Mouse (Mus musculus) kidney, postnatal 0 days (tissue): ENCODE measurements around the gene Usp30. TPM values are rescaled to one million over a fixed set of nuclear protein-coding genes. Genes with fewer than 3 reads are reported as not detected.

Source experiments
- ATAC-seq: fragments of 200-750 bp; cut with Nextera tagmentation; replicated peaks from 2 replicates; pipeline ENCODE4 v1.8.0; 2017; ENCODE audit warnings: low read depth, moderate number of reproducible peaks, moderate TSS enrichment, moderate library complexity; ENCODE audit not compliant: low FRiP score
- DNase-seq: peaks from one replicate; pipeline ENCODE4 v3.0.0-alpha.2; 2016; ENCODE audit warnings: low spot score
- H3K27ac ChIP-seq: fragments of 300-500 bp; sonication (generic); 2 replicates; pipeline ENCODE4 v1.5.1; 2014; ENCODE audit warnings: mild to moderate bottlenecking
- H3K27me3 ChIP-seq: fragments of 300-500 bp; sonication (generic); 2 replicates; pipeline ENCODE4 v1.6.1; 2014; ENCODE audit warnings: low read length, mixed read lengths; ENCODE audit not compliant: insufficient read depth
- H3K36me3 ChIP-seq: fragments of 300-500 bp; sonication (generic); 2 replicates; pipeline ENCODE4 v1.6.1; 2014; ENCODE audit warnings: low read length, mixed read lengths; ENCODE audit not compliant: insufficient read depth
- H3K4me1 ChIP-seq: fragments of 300-500 bp; sonication (generic); replicated peaks from 2 replicates; pipeline ENCODE4 v1.6.1; 2014; ENCODE audit warnings: antibody characterized with exemption, low read length, mixed read lengths; ENCODE audit not compliant: insufficient read depth
- H3K4me2 ChIP-seq: fragments of 300-500 bp; sonication (generic); 2 replicates; pipeline ENCODE4 v1.6.1; 2014; ENCODE audit warnings: mild to moderate bottlenecking, low read length, moderate library complexity, mixed read lengths
- H3K4me3 ChIP-seq: fragments of 300-500 bp; sonication (generic); replicated peaks from 2 replicates; pipeline ENCODE4 v1.5.1; 2014; ENCODE audit warnings: low read depth, low read length
- H3K9ac ChIP-seq: fragments of 300-500 bp; sonication (generic); 2 replicates; pipeline ENCODE4 v1.6.1; 2014; ENCODE audit warnings: low read depth, low read length
- H3K9me3 ChIP-seq: fragments of 300-500 bp; sonication (generic); replicated peaks from 2 replicates; pipeline ENCODE4 v1.6.1; 2016; ENCODE audit warnings: low read length, inconsistent platforms, mixed read lengths
- CTCF ChIP-seq: IDR thresholded peaks from 2 replicates; pipeline ENCODE4 v1.5.1; 2016; ENCODE audit warnings: antibody characterized with exemption, low read depth, mild to moderate bottlenecking, moderate library complexity
- WGBS: fragments of 180-500 bp; shearing (Covaris S2); extraction: QIAGEN DNeasy Blood & Tissue Kit; methylation state at CpG from one replicate; pipeline ENCODE4 v1.1.7; 2014; 5-methylcytosine and 5-hydroxymethylcytosine counted together
- polyA plus RNA-seq: library from polyadenylated mRNA; unstranded; fragments of >200 nt; fragmentation: Nextera tagmentation; extraction: Ambion mirVana; gene quantifications from 2 replicates; pipeline ENCODE4 v1.2.1, GENCODE M21; 2015

The Usp30 gene
- polyA plus RNA-seq, 1 experiment from 2014 or later, result 12.0 TPM

DNA sequence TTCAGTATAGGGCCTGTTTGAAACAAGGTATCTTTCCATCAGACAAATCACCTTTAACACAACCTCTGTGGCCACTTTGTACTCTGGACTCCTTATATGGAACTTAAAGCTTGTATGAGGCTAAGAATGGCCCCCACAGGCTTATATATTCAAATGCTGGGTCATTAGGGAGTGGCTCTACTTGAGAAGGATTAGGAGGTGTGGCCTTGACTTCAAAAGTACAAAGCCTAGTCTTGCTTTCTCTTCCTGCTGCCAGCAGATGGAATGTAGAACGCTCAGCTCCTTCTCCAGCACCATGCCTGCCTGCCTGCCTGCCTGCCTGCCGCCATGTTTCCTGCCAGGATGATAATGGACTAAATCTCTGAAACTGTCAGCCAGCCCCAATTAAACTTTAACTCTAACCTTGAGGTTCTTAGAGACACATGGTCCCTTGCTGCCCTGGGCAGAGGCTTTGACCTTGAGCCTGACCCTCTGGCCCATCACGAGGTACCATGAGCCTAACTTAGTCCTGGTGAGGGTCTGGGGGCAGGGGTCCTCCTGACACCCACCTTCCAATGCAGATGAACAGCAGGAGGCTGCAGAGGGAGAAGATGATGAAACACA lies 33.0 kb upstream of the Usp30 start:
- no peaks in the 10 kb centered on the region for H3K27me3 ChIP-seq
- no peak overlapping the region for H3K4me3 ChIP-seq
- DNase-seq (no peak), ATAC-seq (no peak)
- no peaks in the 10 kb centered on the region for H3K9me3 ChIP-seq
- H3K27ac ChIP-seq, result no peak overlapping the region
- TF ChIP-seq CTCF, result no peak
- no peaks in the 10 kb centered on the region for H3K4me1 ChIP-seq
- H3K36me3 ChIP-seq, result no peaks in the 10 kb centered on the region
- H3K9ac ChIP-seq, result no peak overlapping the region
- H3K4me2 ChIP-seq, result no peak overlapping the region
- 82% methylated on average over 3 of the region's 3 CpGs for WGBS

DNA sequence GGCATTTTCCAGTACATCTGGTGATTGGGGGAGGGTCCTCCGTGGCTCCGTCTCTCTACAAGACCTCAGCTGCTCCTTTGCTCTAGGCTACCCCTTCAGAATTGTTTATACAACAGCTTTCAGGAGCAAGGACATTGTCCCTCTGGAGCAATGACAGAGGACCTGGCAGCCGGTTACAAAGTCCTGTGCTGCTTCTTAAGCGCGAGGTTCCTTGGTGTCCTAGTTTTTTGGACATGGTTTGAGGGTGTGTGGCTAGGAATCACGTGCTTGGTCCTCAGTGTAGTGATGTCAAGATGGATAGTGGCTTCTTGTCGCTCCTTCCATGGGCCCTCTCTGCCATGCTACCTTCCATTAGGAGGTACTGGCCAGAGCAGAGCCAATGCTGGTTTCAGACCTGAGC lies 30.9 kb upstream of the Usp30 start:
- no peak for ATAC-seq
- H3K9ac ChIP-seq, result no peak overlapping the region
- H3K9me3 ChIP-seq, result no peaks in the 10 kb centered on the region
- no peak overlapping the region for H3K4me2 ChIP-seq
- no peaks in the 10 kb centered on the region for H3K27me3 ChIP-seq
- WGBS, result 75% methylated on average over 7 of the region's 7 CpGs
- no peak overlapping the region for H3K4me3 ChIP-seq
- no peak for DNase-seq
- no peak for TF ChIP-seq CTCF
- no peaks in the 10 kb centered on the region for H3K36me3 ChIP-seq
- no peaks in the 10 kb centered on the region for H3K4me1 ChIP-seq
- no peak overlapping the region for H3K27ac ChIP-seq

DNA sequence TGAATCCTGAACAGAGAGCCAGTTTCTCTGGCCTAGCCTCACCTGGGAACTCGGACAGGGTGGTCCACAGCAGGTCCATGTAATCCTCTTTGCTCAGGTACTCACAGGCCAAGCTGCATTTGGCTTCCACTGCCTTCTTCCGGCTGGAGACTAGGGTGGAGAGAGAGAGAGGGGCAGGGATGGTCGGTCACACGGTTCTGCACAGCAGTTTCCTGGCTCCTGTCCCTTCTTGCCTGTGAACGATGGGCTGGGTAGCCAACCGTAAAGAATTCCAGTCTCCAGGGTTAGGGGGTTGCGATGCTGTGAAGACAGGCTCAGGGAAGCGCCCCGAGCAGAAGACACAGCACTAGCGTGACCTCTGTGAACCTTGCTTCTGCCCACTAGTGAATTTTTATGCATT lies 30.1 kb upstream of the Usp30 start:
- DNase-seq (peak; percentile 66), ATAC-seq (peak; percentile 84)
- TF ChIP-seq CTCF, result no peak
- Histone ChIP-seq H3K27ac (no peak overlapping the region), H3K27me3 (no peaks in the 10 kb centered on the region), H3K4me2 (no peak overlapping the region), H3K9ac (no peak overlapping the region), H3K4me3 (no peak overlapping the region), H3K4me1 (no peaks in the 10 kb centered on the region), H3K36me3 (no peaks in the 10 kb centered on the region), H3K9me3 (no peaks in the 10 kb centered on the region)
- WGBS, result 28% methylated on average over 10 of the region's 10 CpGs

- Histone ChIP-seq H3K4me1 (no peaks in the 10 kb centered on the region), H3K27ac (no peak overlapping the region), H3K4me2 (no peak overlapping the region), H3K9ac (no peak overlapping the region), H3K9me3 (no peaks in the 10 kb centered on the region), H3K4me3 (no peak overlapping the region), H3K36me3 (no peaks in the 10 kb centered on the region), H3K27me3 (no peaks in the 10 kb centered on the region)
- DNase-seq, result no peak
- TF ChIP-seq CTCF, result no peak
- ATAC-seq, result no peak
- WGBS, result 29% methylated on average over 7 of the region's 8 CpGs
These were observed 24.8 kb upstream of the Usp30 start for GRCm38 (mm10) chr5:114040508-114040907.

DNA sequence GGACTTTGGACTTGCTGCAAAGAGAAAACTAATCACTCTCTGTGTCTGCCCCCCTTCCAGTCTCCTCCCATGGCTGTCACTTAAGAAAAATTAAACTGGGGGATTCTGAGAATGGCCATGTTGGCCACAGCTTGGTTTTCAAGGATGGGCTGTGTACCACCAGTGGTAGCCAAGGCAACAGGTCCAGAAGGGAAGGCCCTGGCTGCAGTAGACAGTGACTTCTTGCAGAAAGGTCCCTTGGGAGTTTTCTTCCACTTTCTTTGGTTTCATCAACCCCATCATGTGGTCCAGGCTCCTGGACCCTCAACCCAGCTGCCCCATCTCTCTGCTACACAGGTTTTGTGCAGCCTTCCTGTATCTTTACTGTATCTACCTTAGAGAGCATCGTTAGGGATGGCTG lies 24.4 kb upstream of the Usp30 start:
- Histone ChIP-seq H3K4me3 (no peak overlapping the region), H3K9me3 (no peaks in the 10 kb centered on the region), H3K27ac (no peak overlapping the region), H3K27me3 (no peaks in the 10 kb centered on the region), H3K4me2 (no peak overlapping the region), H3K9ac (no peak overlapping the region), H3K4me1 (no peaks in the 10 kb centered on the region), H3K36me3 (no peaks in the 10 kb centered on the region)
- no peak for DNase-seq
- no peak for ATAC-seq
- 75% methylated on average over 1 of the region's 1 CpGs for WGBS
- TF ChIP-seq CTCF, result no peak

DNA sequence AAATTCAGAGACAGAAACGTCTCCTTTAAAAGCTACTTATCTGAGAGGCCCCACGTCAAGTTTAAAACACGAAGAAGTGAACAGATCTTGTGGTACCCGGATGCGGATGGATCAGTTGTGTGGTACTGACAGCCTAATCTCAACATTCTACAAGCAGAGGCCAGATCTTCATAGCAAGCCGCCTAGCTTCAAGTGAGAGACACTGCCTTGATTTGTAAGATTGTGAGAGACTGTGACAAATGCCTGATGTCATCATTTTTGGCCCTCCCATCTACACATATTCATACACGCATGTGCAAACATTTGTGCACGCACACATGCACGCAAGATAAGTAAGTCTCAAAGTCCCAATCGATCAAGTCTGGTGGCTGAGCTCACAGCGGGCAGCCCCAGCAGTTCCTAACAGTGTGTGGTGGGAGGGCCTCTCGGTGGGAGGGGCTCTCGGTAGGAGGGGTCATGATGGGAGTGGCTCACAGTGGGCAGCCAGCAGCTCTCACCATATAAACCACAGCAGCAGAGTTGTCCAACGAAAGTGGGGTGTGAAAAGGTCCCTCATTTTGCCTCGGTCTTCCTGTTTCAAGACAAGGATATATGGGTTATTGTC lies 23.8 kb upstream of the Usp30 start:
- WGBS, result 18% methylated on average over 15 of the region's 15 CpGs
- DNase-seq (peak; percentile 65), ATAC-seq (peak; percentile 48; the same call in 1 of the 2 replicates)
- peak; percentile 34; the same call in 1 of the 2 replicates for TF ChIP-seq CTCF
- H3K9ac ChIP-seq, result no peak overlapping the region
- no peak overlapping the region for H3K4me3 ChIP-seq
- no peaks in the 10 kb centered on the region for H3K36me3 ChIP-seq
- H3K9me3 ChIP-seq, result no peaks in the 10 kb centered on the region
- no peaks in the 10 kb centered on the region for H3K27me3 ChIP-seq
- H3K4me2 ChIP-seq, result peak overlapping the region; percentile 11; the same call in 1 of the 2 replicates
- no peak overlapping the region for H3K27ac ChIP-seq
- no peaks in the 10 kb centered on the region for H3K4me1 ChIP-seq
